Mouse (Mus musculus) limb, embryonic 12.5 days (tissue): Measurements from ENCODE around the gene Gstk1. TPM values are rescaled to one million over a fixed set of nuclear protein-coding genes. Genes with fewer than 3 reads are reported as not detected.

ENCODE experiments used
- ATAC-seq: fragments of 200-750 bp; cut with Nextera tagmentation; 2 replicates; pipeline ENCODE4 v1.8.0; 2017; ENCODE audit warnings: low read depth, moderate TSS enrichment; ENCODE audit not compliant: insufficient number of reproducible peaks, insufficient read depth, low FRiP score, low TSS enrichment
- H3K27ac ChIP-seq: fragments of 300-500 bp; sonication (generic); 2 replicates; pipeline ENCODE4 v1.5.1; 2016; ENCODE audit warnings: mild to moderate bottlenecking, moderate library complexity
- H3K27me3 ChIP-seq: fragments of 300-500 bp; sonication (generic); 2 replicates; pipeline ENCODE4 v1.6.1; 2016; ENCODE audit warnings: mild to moderate bottlenecking, moderate library complexity
- H3K36me3 ChIP-seq: fragments of 300-500 bp; sonication (generic); 2 replicates; pipeline ENCODE4 v1.6.1; 2016; ENCODE audit warnings: mild to moderate bottlenecking, moderate library complexity
- H3K4me1 ChIP-seq: fragments of 300-500 bp; sonication (generic); replicated peaks from 2 replicates; pipeline ENCODE4 v1.6.1; 2016
- H3K4me2 ChIP-seq: fragments of 300-500 bp; sonication (generic); 2 replicates; pipeline ENCODE4 v1.6.1; 2016; ENCODE audit warnings: mild to moderate bottlenecking, moderate library complexity
- H3K4me3 ChIP-seq: fragments of 300-500 bp; sonication (generic); replicated peaks from 2 replicates; pipeline ENCODE4 v1.5.1; 2016; ENCODE audit warnings: mild to moderate bottlenecking
- H3K9ac ChIP-seq: fragments of 300-500 bp; sonication (generic); replicated peaks from 2 replicates; pipeline ENCODE4 v1.6.1; 2016; ENCODE audit warnings: mild to moderate bottlenecking, moderate library complexity
- H3K9me3 ChIP-seq: fragments of 300-500 bp; sonication (generic); 2 replicates; pipeline ENCODE4 v1.6.1; 2016; ENCODE audit warnings: mild to moderate bottlenecking, moderate library complexity
- WGBS: fragments of 180-500 bp; shearing (Covaris S2); methylation state at CpG from one replicate; pipeline ENCODE4 v1.1.7; 2016; 5-methylcytosine and 5-hydroxymethylcytosine counted together
- polyA plus RNA-seq: library from polyadenylated mRNA; unstranded; fragments of >200 nt; fragmentation: Nextera tagmentation; extraction: Ambion mirVana; gene quantifications from 2 replicates; pipeline ENCODE4 v1.2.1, GENCODE M21; 2016

The Gstk1 gene
- polyA plus RNA-seq: 25.4 and 25.8 TPM in 2 replicates

GRCm38 (mm10) chr6:42245711-42246353, at the start of gene Gstk1:
TSS of gene Gstk1 (plus strand) at chr6:42245935.
- ATAC-seq: peak; percentile 100
- Histone ChIP-seq H3K4me2 (peak within 1 kb of the TSS; percentile 61), H3K27me3 (peaks cover 15% of the 10 kb centered on the region), H3K4me1 (no peaks in the 10 kb centered on the region; the same call in 1 of the 2 replicates), H3K27ac (no peak within 1 kb of the TSS), H3K9me3 (no peaks in the 10 kb centered on the region), H3K4me3 (peak within 1 kb of the TSS; percentile 48), H3K9ac (peak within 1 kb of the TSS; percentile 54), H3K36me3 (no peaks in the 10 kb centered on the region)
- WGBS: 3% methylated on average over 28 of the region's 28 CpGs

- no peak for ATAC-seq
- Histone ChIP-seq H3K36me3 (no peaks in the 10 kb centered on the region), H3K4me1 (no peaks in the 10 kb centered on the region), H3K4me2 (no peak overlapping the region), H3K9me3 (no peaks in the 10 kb centered on the region), H3K9ac (no peak overlapping the region), H3K27me3 (no peaks in the 10 kb centered on the region), H3K4me3 (no peak overlapping the region), H3K27ac (no peak overlapping the region)
- WGBS: 45% methylated on average over 3 of the region's 3 CpGs
Observed at GRCm38 (mm10) chr6:42197710-42198109, 48.0 kb upstream of the Gstk1 start.

- H3K4me2 ChIP-seq: no peak overlapping the region
- H3K27me3 ChIP-seq: no peaks in the 10 kb centered on the region
- H3K27ac ChIP-seq: no peak overlapping the region
- no peak for ATAC-seq
- H3K9me3 ChIP-seq: no peaks in the 10 kb centered on the region
- H3K4me3 ChIP-seq: no peak overlapping the region
- 87% methylated on average over 1 of the region's 1 CpGs for WGBS
- H3K9ac ChIP-seq: no peak overlapping the region
- H3K4me1 ChIP-seq: no peaks in the 10 kb centered on the region
- no peaks in the 10 kb centered on the region for H3K36me3 ChIP-seq
Observed at GRCm38 (mm10) chr6:42199498-42199897, 46.2 kb upstream of the Gstk1 start.

- Histone ChIP-seq H3K36me3 (no peaks in the 10 kb centered on the region), H3K9me3 (no peaks in the 10 kb centered on the region), H3K27me3 (no peaks in the 10 kb centered on the region), H3K4me2 (no peak within 1 kb of the TSS), H3K27ac (no peak within 1 kb of the TSS), H3K9ac (no peak within 1 kb of the TSS), H3K4me1 (no peaks in the 10 kb centered on the region), H3K4me3 (no peak within 1 kb of the TSS)
- ATAC-seq: no peak
- 93% methylated on average over 2 of the region's 2 CpGs for WGBS
Observed at GRCm38 (mm10) chr6:42215028-42215427, 30.7 kb upstream of the Gstk1 start, which contains the start of gene Tas2r144. TSS of gene Tas2r144 (plus strand) at chr6:42215328.

DNA sequence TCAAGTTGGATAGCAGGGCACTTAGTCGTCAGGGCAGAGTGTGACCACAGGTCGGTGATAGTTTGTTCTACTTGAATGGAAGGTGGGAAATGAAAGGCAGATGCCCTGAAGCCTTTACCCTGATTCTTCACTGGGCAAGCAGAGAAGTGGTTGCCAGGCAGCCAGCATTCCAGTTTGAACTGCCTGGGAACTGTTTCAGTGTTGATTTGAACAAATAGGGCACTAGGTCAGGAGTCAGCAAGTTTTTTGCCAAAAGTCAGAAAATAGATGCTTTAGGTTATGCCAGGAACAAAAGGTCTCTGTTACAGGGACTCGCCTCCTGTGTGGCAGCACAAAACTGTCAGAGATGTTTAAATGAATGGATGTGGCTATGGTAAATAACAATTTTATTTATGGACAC, 23.4 kb upstream of the Gstk1 start:
- Histone ChIP-seq H3K36me3 (no peaks in the 10 kb centered on the region), H3K27ac (no peak overlapping the region), H3K27me3 (no peaks in the 10 kb centered on the region), H3K9me3 (no peaks in the 10 kb centered on the region), H3K4me3 (no peak overlapping the region), H3K4me1 (no peaks in the 10 kb centered on the region), H3K4me2 (no peak overlapping the region), H3K9ac (no peak overlapping the region)
- no peak for ATAC-seq
- WGBS: 75% methylated on average over 3 of the region's 3 CpGs

GRCm38 (mm10) chr6:42225046-42225445, 20.7 kb upstream of the Gstk1 start:
- H3K36me3 ChIP-seq: no peaks in the 10 kb centered on the region
- 74% methylated on average over 4 of the region's 4 CpGs for WGBS

DNA sequence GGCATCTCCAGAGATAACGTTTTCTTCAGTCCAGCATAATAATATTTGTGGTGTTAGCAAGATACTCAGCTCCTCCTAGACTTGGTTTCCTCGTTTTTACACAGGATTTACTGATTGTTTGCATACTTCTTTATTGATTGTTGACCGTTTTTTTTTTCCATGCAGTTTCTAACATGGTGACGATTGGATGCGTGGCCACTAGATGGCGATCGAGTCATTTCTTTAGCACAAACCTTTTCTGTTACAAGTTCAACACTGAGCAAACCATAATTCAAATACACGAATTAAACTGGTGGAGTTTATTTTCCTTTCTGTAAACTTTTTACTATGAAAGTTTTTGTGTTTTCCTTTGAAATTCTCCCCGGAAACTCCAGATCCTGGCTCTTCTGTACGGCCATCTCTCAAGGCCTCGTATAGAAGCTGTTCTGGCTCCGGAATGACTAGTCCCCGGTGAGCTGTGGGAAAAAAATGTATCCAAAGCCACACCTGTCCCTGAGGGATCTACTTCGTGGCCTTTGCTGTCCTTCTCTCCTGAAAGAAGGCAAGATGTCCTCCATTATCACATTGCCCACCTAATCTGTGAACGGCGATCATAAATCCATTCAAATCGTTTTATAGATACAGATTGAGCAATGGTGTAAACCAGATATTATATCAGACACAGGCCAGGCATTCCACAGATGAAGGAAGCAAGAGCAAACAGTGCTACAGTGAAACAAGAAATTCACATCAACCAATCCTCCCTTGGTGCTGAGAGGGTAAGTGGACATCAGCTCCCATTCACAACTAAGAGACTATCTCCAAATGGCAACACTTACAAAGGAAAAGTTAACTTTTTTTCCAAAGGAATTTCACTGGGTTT, 18.3 kb upstream of the Gstk1 start:
- no peak overlapping the region for H3K4me2 ChIP-seq
- H3K27ac ChIP-seq: no peak overlapping the region
- no peaks in the 10 kb centered on the region for H3K4me1 ChIP-seq
- no peaks in the 10 kb centered on the region for H3K27me3 ChIP-seq
- no peaks in the 10 kb centered on the region for H3K9me3 ChIP-seq
- H3K36me3 ChIP-seq: no peaks in the 10 kb centered on the region
- ATAC-seq: peak; percentile 63; the same call in 1 of the 2 replicates
- WGBS: 31% methylated on average over 17 of the region's 17 CpGs
- H3K9ac ChIP-seq: no peak overlapping the region
- H3K4me3 ChIP-seq: no peak overlapping the region

More at GRCm38 (mm10) chr6:42225046-42225445, 20.7 kb upstream of the Gstk1 start:
- ATAC-seq: no peak
- H3K4me3 ChIP-seq: no peak overlapping the region
- no peak overlapping the region for H3K9ac ChIP-seq
- H3K9me3 ChIP-seq: no peaks in the 10 kb centered on the region
- no peak overlapping the region for H3K4me2 ChIP-seq
- no peaks in the 10 kb centered on the region for H3K4me1 ChIP-seq
- H3K27me3 ChIP-seq: no peaks in the 10 kb centered on the region
- no peak overlapping the region for H3K27ac ChIP-seq

DNA sequence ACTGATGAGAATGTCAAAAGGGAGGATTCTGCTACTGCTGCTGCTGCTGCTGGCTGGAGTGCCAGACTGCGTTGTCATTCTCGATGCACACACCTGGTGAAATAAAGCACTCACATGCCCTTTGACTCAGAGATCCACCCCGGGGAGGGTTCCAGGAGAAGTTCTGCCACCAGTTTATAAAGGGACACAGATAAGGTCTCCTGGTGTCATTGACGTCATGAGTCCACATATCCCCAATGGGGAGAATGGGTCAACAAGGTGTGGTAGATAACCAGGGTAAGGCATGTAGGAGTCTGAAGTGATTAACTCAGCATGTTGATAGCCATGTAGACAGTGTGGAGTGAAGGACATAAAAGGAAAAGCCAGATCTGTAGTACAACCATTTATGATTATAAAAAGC, 16.1 kb upstream of the Gstk1 start:
- Histone ChIP-seq H3K9me3 (no peaks in the 10 kb centered on the region), H3K27me3 (no peaks in the 10 kb centered on the region), H3K4me1 (no peaks in the 10 kb centered on the region), H3K27ac (no peak overlapping the region), H3K4me3 (no peak overlapping the region), H3K36me3 (no peaks in the 10 kb centered on the region), H3K4me2 (no peak overlapping the region), H3K9ac (no peak overlapping the region)
- ATAC-seq: no peak
- 70% methylated on average over 4 of the region's 4 CpGs for WGBS

GRCm38 (mm10) chr6:42231191-42231590, 14.5 kb upstream of the Gstk1 start:
- H3K27ac ChIP-seq: no peak overlapping the region
- no peaks in the 10 kb centered on the region for H3K36me3 ChIP-seq
- H3K4me3 ChIP-seq: no peak overlapping the region
- no peak overlapping the region for H3K4me2 ChIP-seq
- H3K4me1 ChIP-seq: no peaks in the 10 kb centered on the region
- H3K9me3 ChIP-seq: no peaks in the 10 kb centered on the region
- no peak overlapping the region for H3K9ac ChIP-seq
- 89% methylated on average over 3 of the region's 3 CpGs for WGBS
- no peaks in the 10 kb centered on the region for H3K27me3 ChIP-seq
- ATAC-seq: no peak

- H3K36me3 ChIP-seq: no peaks in the 10 kb centered on the region
- ATAC-seq: no peak
Observed at GRCm38 (mm10) chr6:42237276-42237805, 8.4 kb upstream of the Gstk1 start.

GRCm38 (mm10) chr6:42241311-42242045, 4.3 kb upstream of the Gstk1 start:
- H3K9me3 ChIP-seq: no peaks in the 10 kb centered on the region
- peaks cover 5% of the 10 kb centered on the region for H3K27me3 ChIP-seq
- no peaks in the 10 kb centered on the region for H3K36me3 ChIP-seq
- 73% methylated on average over 6 of the region's 6 CpGs for WGBS
- H3K27ac ChIP-seq: no peak overlapping the region
- no peak overlapping the region for H3K4me2 ChIP-seq
- no peak overlapping the region for H3K4me3 ChIP-seq
- no peaks in the 10 kb centered on the region; the same call in 1 of the 2 replicates for H3K4me1 ChIP-seq
- no peak for ATAC-seq
- no peak overlapping the region for H3K9ac ChIP-seq

More at GRCm38 (mm10) chr6:42237276-42237805, 8.4 kb upstream of the Gstk1 start:
- 76% methylated on average over 6 of the region's 6 CpGs for WGBS
- Histone ChIP-seq H3K27ac (no peak overlapping the region), H3K4me1 (no peaks in the 10 kb centered on the region), H3K9me3 (no peaks in the 10 kb centered on the region), H3K4me2 (no peak overlapping the region), H3K27me3 (no peaks in the 10 kb centered on the region), H3K9ac (no peak overlapping the region), H3K4me3 (no peak overlapping the region)
